Mouse (Mus musculus) CD8-positive naive resting alpha-beta T cell, adult 2 months (primary cell): ENCODE results near the gene Zdhhc19.
"Not testable (repeated sequence)": the region's sequence is repeated elsewhere in the genome, so short reads cannot be mapped to it uniquely, and the experiment has no call there.

Experiments
- DNase-seq, 2 experiments: peaks; one replicate each; pipeline ENCODE4 v3.0.0; 2022; ENCODE audit warnings: low read depth in 2 of 2, low spot score in 2 of 2

The Zdhhc19 gene

GRCm38 (mm10) chr16:32487234-32488111, 8.6 kb upstream of the Zdhhc19 start, which contains the start of gene Slc51a:
TSS of gene Slc51a (minus strand) at chr16:32487879.
- DNase-seq: no peak

- DNase-seq: no peak
These were observed 7.1 kb upstream of the Zdhhc19 start for GRCm38 (mm10) chr16:32488939-32489338.

- not testable (repeated sequence) for DNase-seq
These were observed 1.7 kb upstream of the Zdhhc19 start for GRCm38 (mm10) chr16:32494371-32494770.

- no peak for DNase-seq
These were observed 2.9 kb downstream of the Zdhhc19 start for GRCm38 (mm10) chr16:32498996-32499395.

- peak; percentile 68 to 80 for DNase-seq
These were observed 3.5 kb downstream of the Zdhhc19 start for GRCm38 (mm10) chr16:32499430-32500037.

GRCm38 (mm10) chr16:32501459-32501858, 5.4 kb downstream of the Zdhhc19 start:
- DNase-seq: no peak

- DNase-seq: no peak
These were observed 6.7 kb downstream of the Zdhhc19 start for GRCm38 (mm10) chr16:32502621-32503335.

GRCm38 (mm10) chr16:32503633-32504032, 7.6 kb downstream of the Zdhhc19 start:
- no peak for DNase-seq

- no peak for DNase-seq
These were observed 10.2 kb downstream of the Zdhhc19 start for GRCm38 (mm10) chr16:32506298-32506697.

GRCm38 (mm10) chr16:32506868-32507267, 10.8 kb downstream of the Zdhhc19 start:
- DNase-seq: no peak

- DNase-seq: peak; percentile 47 to 67
These were observed 11.3 kb downstream of the Zdhhc19 start for GRCm38 (mm10) chr16:32507407-32507806.

- DNase-seq: no peak
These were observed 12.0 kb downstream of the Zdhhc19 start for GRCm38 (mm10) chr16:32508035-32508434.

- no peak for DNase-seq
These were observed 12.5 kb downstream of the Zdhhc19 start for GRCm38 (mm10) chr16:32508506-32509065.

GRCm38 (mm10) chr16:32509066-32509942, 13.2 kb downstream of the Zdhhc19 start:
- no peak for DNase-seq

- DNase-seq: no peak
These were observed 14.6 kb downstream of the Zdhhc19 start for GRCm38 (mm10) chr16:32510399-32511337.

- DNase-seq: no peak
These were observed 15.3 kb downstream of the Zdhhc19 start for GRCm38 (mm10) chr16:32511338-32511734.

GRCm38 (mm10) chr16:32511827-32512490, 15.9 kb downstream of the Zdhhc19 start:
- DNase-seq: no peak

- DNase-seq: no peak
These were observed 16.9 kb downstream of the Zdhhc19 start for GRCm38 (mm10) chr16:32512921-32513320.

- no peak for DNase-seq
These were observed 17.3 kb downstream of the Zdhhc19 start for GRCm38 (mm10) chr16:32513401-32513800.
